Mouse (Mus musculus) Patski (cell line): Measurements from ENCODE around the gene Zdbf2. TPM values are rescaled to one million over a fixed set of nuclear protein-coding genes. Genes with fewer than 3 reads are reported as not detected.

Experiments
- ATAC-seq: fragments of 100-300 bp; one replicate; pipeline ENCODE4 v1.8.0; 2021
- CTCF ChIA-PET: fragments of 350-600 bp; sonication (Branson Sonifier 250); formaldehyde crosslinking; loops from one replicate; lab custom pipeline; 2022; ENCODE audit warnings: inconsistent platforms; lab: Charles Lee
- POLR2A ChIA-PET: fragments of 350-600 bp; sonication (Branson Sonifier 250); formaldehyde crosslinking; loops from one replicate; lab custom pipeline; 2022; ENCODE audit warnings: antibody characterized with exemption, inconsistent platforms; lab: Charles Lee
- DNase-seq: peaks from one replicate; pipeline ENCODE4 v3.0.0-alpha.2; 2011; ENCODE audit warnings: low read depth, low spot score
- H3K27me3 ChIP-seq: fragments of 371-371 bp; one replicate; pipeline ENCODE4 v1.5.1; 2021
- CTCF ChIP-seq: fragments of 100-300 bp; IDR thresholded peaks from one replicate; pipeline ENCODE4 v1.5.1; 2021
- in situ Hi-C: fragments of 300-500 bp; cut with MboI; formaldehyde crosslinking; loops from 3 replicates; pipeline ENCODE4 v1.11.1; 2018; ENCODE audit warnings: low pct_unique_long_range_greater_than_20kb, mixed read lengths
- polyA plus RNA-seq: library from polyadenylated mRNA; unstranded; gene quantifications from one replicate; pipeline ENCODE4 v1.2.3, GENCODE M21; 2021

The Zdbf2 gene
- polyA plus RNA-seq, 1 experiment from 2014 or later, result not detected

DNA sequence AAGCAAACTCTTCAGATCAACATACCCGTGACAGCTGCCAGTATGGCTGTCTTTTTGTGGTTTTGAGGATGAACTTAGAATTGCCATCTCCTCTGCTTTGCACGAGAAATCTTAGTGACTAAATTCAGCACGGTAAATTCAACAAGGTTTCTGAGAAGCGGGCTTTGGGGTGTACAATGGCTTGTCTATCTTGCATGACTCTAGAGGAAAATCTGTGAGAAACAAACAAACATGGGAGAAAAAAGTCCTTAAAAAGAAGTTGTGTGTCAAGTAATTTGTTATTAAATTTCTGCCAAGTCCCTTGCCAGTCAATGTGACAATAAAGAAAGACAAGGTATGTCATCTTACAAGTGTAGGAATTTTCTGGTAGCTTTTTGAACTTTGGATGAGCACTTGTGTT, 23.8 kb upstream of the Zdbf2 start:
- ChIA-PET CTCF (interaction anchor here (0.9 to 1.1 kb wide), 2 partner anchors 8 to 17 kb away, joined by 3 to 4 read pairs; no protein-coding TSS in a partner anchor), POLR2A (interaction anchor here (0.6 kb wide), 1 partner anchor 52 kb away, joined by 6 read pairs; no protein-coding TSS in a partner anchor)
- TF ChIP-seq CTCF, result no peak
- DNase-seq, result no peak
- ATAC-seq, result no peak
- in situ Hi-C loops, result no loop called here
- peaks cover 88% of the 10 kb centered on the region for H3K27me3 ChIP-seq

DNA sequence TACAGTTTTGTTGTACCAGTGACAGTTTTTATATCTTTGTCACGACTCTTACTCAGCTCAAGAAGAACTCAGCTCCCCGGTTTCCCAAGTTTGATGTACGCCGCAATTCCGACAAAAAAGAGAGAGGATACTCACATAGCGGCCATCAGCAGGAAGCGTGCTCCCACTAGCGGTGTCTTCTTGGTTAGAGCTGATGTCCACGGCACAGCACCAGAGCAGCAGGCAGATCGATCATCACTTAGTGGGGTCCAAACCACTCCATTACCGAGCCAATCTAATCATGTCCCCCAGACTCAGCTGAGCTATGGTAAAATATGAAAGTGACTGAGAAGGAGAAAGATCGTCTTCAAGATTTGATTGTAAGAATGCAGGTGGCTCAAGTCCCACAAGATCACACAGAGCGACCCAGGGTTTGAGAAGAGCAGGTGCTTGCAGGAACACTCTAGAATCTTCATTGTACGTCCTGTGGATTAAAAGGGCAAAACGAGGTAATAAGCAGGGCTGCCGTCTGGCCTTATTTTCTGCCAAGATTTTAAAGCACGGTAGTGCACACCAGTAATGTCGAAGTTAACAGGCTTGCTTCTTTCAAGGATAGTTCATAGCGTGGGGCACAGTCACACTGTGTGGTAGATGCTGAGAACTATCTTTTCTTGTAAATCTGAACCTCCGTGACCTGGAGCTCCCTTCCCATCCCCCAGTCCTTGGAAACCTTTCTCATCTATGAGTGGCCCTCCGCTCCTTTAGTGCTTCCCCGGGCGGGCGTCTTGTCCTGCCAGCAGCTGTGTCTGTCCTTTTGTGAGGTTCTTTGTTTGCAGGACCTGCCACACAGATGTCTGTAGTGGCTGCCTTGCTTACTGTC, 20.5 kb upstream of the Zdbf2 start:
- ATAC-seq (no peak), DNase-seq (no peak)
- H3K27me3 ChIP-seq, result peaks cover 94% of the 10 kb centered on the region
- TF ChIP-seq CTCF, result peak; percentile 21
- ChIA-PET CTCF (interaction anchor here (1.4 kb wide), 1 partner anchor 71 kb away, joined by 6 read pairs; no protein-coding TSS in a partner anchor), POLR2A (no interaction called here)
- in situ Hi-C loops, result no loop called here

DNA sequence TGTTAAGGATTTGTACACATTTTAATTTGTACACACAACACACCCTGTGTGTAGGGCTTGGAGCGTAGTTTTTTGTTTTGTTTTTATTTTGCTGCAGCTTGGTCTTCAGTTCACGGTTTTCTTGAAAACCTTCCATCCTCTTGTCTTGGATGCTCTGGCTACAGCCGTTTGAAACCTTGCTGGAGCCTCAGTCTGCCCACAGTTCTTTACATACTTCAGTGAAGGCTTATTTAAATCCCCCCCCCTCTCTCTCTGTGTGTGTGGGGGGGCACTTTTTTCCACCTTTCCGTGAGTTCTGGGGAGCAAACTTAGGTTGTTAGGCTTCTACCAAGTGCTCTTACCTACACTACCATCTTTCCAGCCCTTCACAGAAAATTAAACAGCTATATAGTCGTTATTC, 19.8 kb upstream of the Zdbf2 start:
- no peak for DNase-seq
- H3K27me3 ChIP-seq, result peaks cover 94% of the 10 kb centered on the region
- POLR2A ChIA-PET, result no interaction called here
- no peak for ATAC-seq
- in situ Hi-C loops, result no loop called here
- CTCF ChIA-PET, result interaction anchor here (1.4 kb wide), 1 partner anchor 71 kb away, joined by 6 read pairs; no protein-coding TSS in a partner anchor
- no peak for TF ChIP-seq CTCF

DNA sequence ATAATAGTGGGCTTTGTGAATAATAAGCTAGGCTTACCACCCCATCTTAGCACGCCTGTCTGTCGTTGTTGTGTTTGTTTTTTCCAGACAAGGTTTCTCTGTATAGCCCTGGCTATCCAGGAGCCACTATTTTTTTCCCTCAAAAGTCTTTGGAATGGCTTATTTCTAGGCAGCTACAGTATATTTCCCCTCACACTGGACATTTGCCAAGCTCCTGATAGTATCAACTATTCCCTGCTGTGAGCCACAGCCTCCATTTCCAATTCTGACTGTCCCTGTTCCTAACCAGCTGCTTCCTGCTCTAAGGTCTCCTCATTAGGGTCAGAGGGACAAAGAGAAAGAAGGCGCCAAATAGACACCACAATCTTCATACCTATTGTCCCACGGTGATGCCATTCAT, 18.0 kb upstream of the Zdbf2 start:
- DNase-seq (no peak), ATAC-seq (no peak)
- POLR2A ChIA-PET, result no interaction called here
- no peak for TF ChIP-seq CTCF
- CTCF ChIA-PET, result interaction anchor here (0.6 to 2.1 kb wide), 3 partner anchors 10 to 28 kb away, joined by 3 to 4 read pairs (median 3); no protein-coding TSS in a partner anchor
- in situ Hi-C loops, result no loop called here
- peaks cover 90% of the 10 kb centered on the region for H3K27me3 ChIP-seq

DNA sequence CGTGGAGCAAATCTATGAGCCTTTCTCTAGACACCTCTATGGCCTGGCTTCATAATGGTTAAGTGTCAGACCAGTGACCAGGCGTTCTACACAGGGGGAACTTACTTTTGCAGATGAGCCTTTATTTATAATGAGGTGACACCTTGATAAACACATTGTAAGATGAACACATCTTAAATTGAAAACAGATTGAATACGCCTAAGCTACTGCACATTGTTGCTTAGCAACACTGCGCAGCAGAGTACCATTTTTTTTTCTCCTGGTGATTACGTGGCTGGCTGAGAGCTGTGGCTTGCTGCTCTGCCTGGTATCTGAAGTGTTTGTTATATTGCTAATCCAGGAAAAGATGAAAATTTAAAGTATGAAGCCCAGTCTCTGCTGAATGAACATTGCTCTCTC, 17.0 kb upstream of the Zdbf2 start:
- DNase-seq, result no peak
- CTCF ChIA-PET, result interaction anchor here (1.4 to 2.1 kb wide), 2 partner anchors 13 to 29 kb away, joined by 3 to 4 read pairs; no protein-coding TSS in a partner anchor
- POLR2A ChIA-PET, result no interaction called here
- no peak for TF ChIP-seq CTCF
- in situ Hi-C loops, result no loop called here
- ATAC-seq, result no peak
- H3K27me3 ChIP-seq, result peaks cover 91% of the 10 kb centered on the region

DNA sequence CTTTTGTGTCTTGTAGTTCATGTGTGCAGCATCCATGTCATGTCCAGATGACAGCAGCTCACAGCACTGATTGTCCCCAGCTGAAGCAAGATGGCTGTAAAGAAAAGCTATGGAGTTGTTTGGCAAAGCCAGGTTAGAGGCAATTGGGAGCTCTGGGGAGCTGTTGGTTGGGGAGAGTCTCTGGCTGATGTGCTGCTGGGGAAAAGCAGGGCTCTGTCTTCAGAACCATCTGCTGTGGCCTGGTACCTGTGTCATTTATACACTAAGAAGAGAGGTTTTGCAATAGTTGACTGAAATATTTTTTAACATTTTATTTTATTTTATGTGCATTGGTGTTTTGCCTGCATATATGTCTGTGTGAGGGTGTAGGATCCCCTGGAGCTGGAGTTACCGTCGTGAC, 14.6 kb upstream of the Zdbf2 start:
- no peak for DNase-seq
- POLR2A ChIA-PET, result no interaction called here
- ATAC-seq, result no peak
- CTCF ChIA-PET, result no interaction called here
- TF ChIP-seq CTCF, result no peak
- peaks cover 92% of the 10 kb centered on the region for H3K27me3 ChIP-seq
- in situ Hi-C loops, result no loop called here

DNA sequence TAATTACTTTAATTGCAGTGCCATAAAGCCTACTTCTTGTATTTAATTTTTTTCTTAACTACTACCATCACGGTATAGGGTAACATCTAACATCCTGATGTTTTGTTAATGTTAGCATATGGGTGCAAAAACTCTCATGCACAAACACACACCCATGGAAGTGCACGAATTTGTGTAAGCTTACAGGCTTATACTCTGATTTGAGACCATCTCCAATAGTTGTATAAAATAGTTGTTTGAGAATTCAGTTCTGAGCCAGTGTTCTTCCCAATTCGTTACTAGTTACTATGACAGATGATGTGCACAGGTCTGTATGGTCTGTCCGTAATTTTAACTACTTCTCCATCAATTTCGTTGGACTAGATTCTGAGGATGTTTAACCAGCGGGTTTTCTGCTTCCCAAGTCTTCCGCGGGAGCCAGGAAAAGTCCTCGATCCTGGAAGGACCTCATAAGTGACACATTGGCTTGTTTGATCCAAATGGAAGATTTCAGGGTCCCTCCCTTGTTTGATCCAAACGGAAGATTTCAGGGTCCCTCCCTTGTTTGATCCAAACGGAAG, 13.7 kb upstream of the Zdbf2 start:
- ChIA-PET CTCF (no interaction called here), POLR2A (no interaction called here)
- peaks cover 92% of the 10 kb centered on the region for H3K27me3 ChIP-seq
- DNase-seq (no peak), ATAC-seq (no peak)
- in situ Hi-C loops, result no loop called here
- TF ChIP-seq CTCF, result no peak

DNA sequence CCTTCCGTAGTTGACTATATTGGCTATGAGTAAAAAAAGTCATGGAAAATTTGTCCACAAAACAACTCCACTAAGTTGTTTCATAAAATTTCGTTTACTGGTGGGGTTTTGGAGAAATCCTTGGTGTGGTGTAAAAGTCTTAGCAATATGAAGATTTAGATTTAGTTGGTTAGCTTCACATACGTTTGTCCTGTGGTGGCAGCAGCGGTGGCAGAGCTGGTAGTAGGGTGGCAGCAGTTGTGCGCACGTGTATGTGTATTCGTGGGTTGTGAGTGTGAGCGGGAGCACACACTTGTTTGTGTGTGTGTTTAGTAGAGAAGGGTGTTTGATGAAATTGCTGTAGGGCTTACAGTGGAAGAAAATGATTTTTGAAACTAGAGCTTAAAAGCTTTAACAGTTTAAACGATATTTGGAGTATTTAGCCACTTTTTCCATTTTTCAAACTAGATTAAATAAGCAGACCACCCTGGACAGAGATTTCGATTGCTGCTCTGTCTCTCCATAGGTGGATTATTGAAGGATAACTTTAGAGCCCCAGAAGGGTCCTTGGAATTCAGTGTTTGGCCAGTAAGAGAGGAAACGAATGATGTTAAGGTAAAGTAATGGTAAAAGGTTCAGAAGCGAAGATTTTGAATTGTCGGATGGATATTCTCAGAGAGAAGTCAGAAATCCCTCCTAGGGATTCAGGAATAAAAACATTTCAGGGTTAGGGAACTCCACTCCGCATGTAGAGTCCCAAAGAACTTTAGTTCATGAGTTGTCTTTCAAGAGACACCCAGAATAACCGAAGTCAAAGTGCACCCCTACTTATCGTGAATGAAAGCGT, 12.9 kb upstream of the Zdbf2 start:
- TF ChIP-seq CTCF, result no peak
- H3K27me3 ChIP-seq, result peaks cover 88% of the 10 kb centered on the region
- in situ Hi-C loops, result no loop called here
- ATAC-seq, result no peak
- CTCF ChIA-PET, result no interaction called here
- no peak for DNase-seq
- POLR2A ChIA-PET, result no interaction called here

DNA sequence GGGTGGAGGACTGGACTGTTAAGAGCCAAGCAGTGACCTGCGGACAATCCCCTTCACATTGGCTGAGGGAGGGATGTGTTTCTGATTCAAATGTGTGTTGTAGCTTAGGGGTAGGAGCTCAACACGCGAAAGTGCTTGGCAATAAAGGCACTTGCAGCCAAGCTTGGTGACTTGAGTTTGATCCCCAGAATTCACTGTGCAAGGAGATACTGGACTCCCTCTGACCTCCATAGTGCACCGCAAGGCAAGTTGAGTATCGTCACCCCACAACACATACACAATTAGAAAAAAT, 12.4 kb upstream of the Zdbf2 start:
- ATAC-seq (no peak), DNase-seq (no peak)
- CTCF ChIA-PET, result no interaction called here
- POLR2A ChIA-PET, result no interaction called here
- in situ Hi-C loops, result no loop called here
- no peak for TF ChIP-seq CTCF
- peaks cover 88% of the 10 kb centered on the region for H3K27me3 ChIP-seq

DNA sequence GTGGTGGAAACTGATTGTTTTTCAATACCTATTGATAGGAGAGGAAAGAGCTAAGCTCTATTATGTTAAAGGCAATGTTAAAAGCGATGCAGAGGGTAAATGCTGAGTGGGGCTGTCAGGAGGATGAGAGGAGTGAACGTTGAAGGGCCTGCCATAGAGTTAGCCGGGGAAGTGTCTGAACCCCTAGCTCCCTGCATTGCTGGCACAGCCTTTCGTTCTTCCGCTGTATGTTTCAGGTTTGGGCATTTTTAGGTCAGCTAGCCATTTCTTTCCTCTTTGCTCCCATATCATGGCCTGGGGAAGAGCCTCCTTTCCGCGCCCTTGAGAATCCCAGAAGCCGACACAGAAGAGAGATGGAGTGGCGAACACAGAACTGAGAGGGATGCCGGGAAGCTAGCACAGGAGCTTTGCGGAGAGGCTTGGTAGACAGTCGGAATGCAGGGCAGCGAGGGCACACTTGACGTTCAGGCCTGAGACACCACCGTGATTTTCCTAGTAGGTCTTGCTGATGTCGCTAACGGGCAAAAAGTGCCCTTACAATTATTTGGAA, 11.9 kb upstream of the Zdbf2 start:
- ChIA-PET CTCF (no interaction called here), POLR2A (no interaction called here)
- in situ Hi-C loops, result no loop called here
- peaks cover 88% of the 10 kb centered on the region for H3K27me3 ChIP-seq
- DNase-seq, result no peak
- no peak for TF ChIP-seq CTCF
- no peak for ATAC-seq
